Mouse (Mus musculus): ENCODE data around the gene Uqcc2. TPM values are rescaled to one million over a fixed set of nuclear protein-coding genes. Genes with fewer than 3 reads are reported as not detected.

Uqcc2 gene
- polyA plus RNA-seq (2014; fragmentation: Illumina TruSeq; extraction: RNeasy Lipid Tissue Mini Kit (QIAGEN cat#74804); ENCODE audit: low read depth, low replicate concordance): 369 TPM

GRCm38 (mm10) chr17:27133551-27134141 lies at the start of gene Uqcc2:
Uqcc2 (minus strand) TSS chr17:27133916.

GRCm38 (mm10) chr17:27167545-27167944 lies 33.8 kb upstream of the Uqcc2 start, which contains the start of gene Ip6k3:
Ip6k3 (minus strand) TSS chr17:27167795.

Other genes starting within 250 kb of the Uqcc2 start
- 1.3 TPM for gene Kifc5b, start 216.8 kb downstream of the Uqcc2 start, polyA plus RNA-seq (2014; fragmentation: Illumina TruSeq; extraction: RNeasy Lipid Tissue Mini Kit (QIAGEN cat#74804); ENCODE audit: low read depth, low replicate concordance)
- 36.0 TPM for gene Phf1, start 200.9 kb downstream of the Uqcc2 start, polyA plus RNA-seq (2014; fragmentation: Illumina TruSeq; extraction: RNeasy Lipid Tissue Mini Kit (QIAGEN cat#74804); ENCODE audit: low read depth, low replicate concordance)
- 104 TPM for gene Cuta, start 194.3 kb downstream of the Uqcc2 start, polyA plus RNA-seq (2014; fragmentation: Illumina TruSeq; extraction: RNeasy Lipid Tissue Mini Kit (QIAGEN cat#74804); ENCODE audit: low read depth, low replicate concordance)
- gene Syngap1, start 192.7 kb downstream of the Uqcc2 start, polyA plus RNA-seq (2014; fragmentation: Illumina TruSeq; extraction: RNeasy Lipid Tissue Mini Kit (QIAGEN cat#74804); ENCODE audit: low read depth, low replicate concordance): 5.7 TPM
- gene Zbtb9, start 160.7 kb downstream of the Uqcc2 start, polyA plus RNA-seq (2014; fragmentation: Illumina TruSeq; extraction: RNeasy Lipid Tissue Mini Kit (QIAGEN cat#74804); ENCODE audit: low read depth, low replicate concordance): not detected
- 15.3 TPM for gene Bak1, start 104.9 kb downstream of the Uqcc2 start, polyA plus RNA-seq (2014; fragmentation: Illumina TruSeq; extraction: RNeasy Lipid Tissue Mini Kit (QIAGEN cat#74804); ENCODE audit: low read depth, low replicate concordance)
- 3.2 TPM for gene Itpr3, start 76.6 kb downstream of the Uqcc2 start, polyA plus RNA-seq (2014; fragmentation: Illumina TruSeq; extraction: RNeasy Lipid Tissue Mini Kit (QIAGEN cat#74804); ENCODE audit: low read depth, low replicate concordance)
- gene Ip6k3, start 33.9 kb upstream of the Uqcc2 start, polyA plus RNA-seq (2014; fragmentation: Illumina TruSeq; extraction: RNeasy Lipid Tissue Mini Kit (QIAGEN cat#74804); ENCODE audit: low read depth, low replicate concordance): 10.1 TPM
- gene Lemd2, start 70.6 kb upstream of the Uqcc2 start, polyA plus RNA-seq (2014; fragmentation: Illumina TruSeq; extraction: RNeasy Lipid Tissue Mini Kit (QIAGEN cat#74804); ENCODE audit: low read depth, low replicate concordance): 34.4 TPM

Measured in heart, adult 10 weeks (tissue).